Mouse (Mus musculus): ENCODE measurements around the gene Dis3l2.

GRCm38 (mm10) chr1:86750094-86750493 lies 46.5 kb downstream of the Dis3l2 start:
- TF ChIP-seq ZMIZ1 (IDR thresholded peaks at IDR 0.05; ENCODE audit: low read depth, low read length) = no peak
- TF ChIP-seq UBTF (IDR thresholded peaks at IDR 0.05; ENCODE audit: low read depth, low read length) = no peak
- no peak for TF ChIP-seq SMC3 (IDR thresholded peaks at IDR 0.05; ENCODE audit: low read depth, low read length)
- no peak for TF ChIP-seq MEF2A (IDR thresholded peaks at IDR 0.05; ENCODE audit: borderline replicate concordance, low read depth, low read length)
- TF ChIP-seq ZNF384 (IDR thresholded peaks at IDR 0.05; ENCODE audit: low read depth, low read length) = peak; percentile 76; the same call in 1 of the 2 replicates
- no peak for TF ChIP-seq CTCF (conservative IDR thresholded peaks at IDR 0.05 in 1 of 2, IDR thresholded peaks at IDR 0.05 in 1 of 2; ENCODE audit: low read depth in 2 of 2, low read length in 2 of 2)
- TF ChIP-seq EP300 (IDR thresholded peaks at IDR 0.05; ENCODE audit: low read length) = peak; percentile 44; the same call in 1 of the 2 replicates
- no peak for TF ChIP-seq NELFE (IDR thresholded peaks at IDR 0.05; ENCODE audit: low read depth, low read length)
- no peak for TF ChIP-seq MXI1 (IDR thresholded peaks at IDR 0.05; ENCODE audit: low read depth, low read length)
- no peak for TF ChIP-seq POLR2A (IDR thresholded peaks at IDR 0.05; ENCODE audit: low read depth, low read length)
- no peak for TF ChIP-seq ETS1 (conservative IDR thresholded peaks at IDR 0.05; ENCODE audit: low read depth, low read length)
- TF ChIP-seq BHLHE40 (IDR thresholded peaks at IDR 0.05; ENCODE audit: low read depth, low read length) = no peak
- no peak for TF ChIP-seq MYC (IDR thresholded peaks at IDR 0.05; ENCODE audit: low read depth, low read length)
- TF ChIP-seq ELF1 (IDR thresholded peaks at IDR 0.05; ENCODE audit: low read depth, low read length) = no peak

Data from CH12.LX (cell line).